Mouse (Mus musculus): Measurements from ENCODE around the gene Ryk.
A peak's percentile ranks its signal among the peaks of the same experiment; 100 is the strongest.

The Ryk gene

DNA sequence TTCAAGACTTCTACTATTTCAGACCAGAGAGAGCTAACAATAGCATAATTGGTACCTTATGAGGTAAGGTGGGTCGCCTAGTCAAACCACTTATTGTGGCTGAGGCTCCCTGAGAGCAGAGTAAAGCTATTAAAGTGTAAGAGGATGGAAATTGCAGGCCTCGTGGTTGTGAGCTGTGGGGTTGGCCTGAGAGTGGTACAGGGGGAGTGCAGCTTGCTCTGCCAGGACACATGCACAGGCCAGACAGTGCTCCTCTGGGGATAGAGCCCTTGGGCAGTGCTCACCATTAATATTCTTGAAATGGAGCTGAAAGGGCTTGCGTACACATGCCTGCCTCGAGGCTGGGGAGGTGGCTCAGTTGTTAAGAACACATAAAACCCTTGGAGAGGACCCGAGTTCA lies 23.6 kb downstream of the Ryk start:
- no peak for DNase-seq (ENCODE audit: low spot score in 2 of 2)

GRCm38 (mm10) chr9:102859399-102859798 lies 24.7 kb downstream of the Ryk start:
- no peak for DNase-seq (ENCODE audit: low spot score in 2 of 2)

- DNase-seq (ENCODE audit: low spot score in 2 of 2): no peak
Observed at GRCm38 (mm10) chr9:102859963-102860362, 25.2 kb downstream of the Ryk start.

DNA sequence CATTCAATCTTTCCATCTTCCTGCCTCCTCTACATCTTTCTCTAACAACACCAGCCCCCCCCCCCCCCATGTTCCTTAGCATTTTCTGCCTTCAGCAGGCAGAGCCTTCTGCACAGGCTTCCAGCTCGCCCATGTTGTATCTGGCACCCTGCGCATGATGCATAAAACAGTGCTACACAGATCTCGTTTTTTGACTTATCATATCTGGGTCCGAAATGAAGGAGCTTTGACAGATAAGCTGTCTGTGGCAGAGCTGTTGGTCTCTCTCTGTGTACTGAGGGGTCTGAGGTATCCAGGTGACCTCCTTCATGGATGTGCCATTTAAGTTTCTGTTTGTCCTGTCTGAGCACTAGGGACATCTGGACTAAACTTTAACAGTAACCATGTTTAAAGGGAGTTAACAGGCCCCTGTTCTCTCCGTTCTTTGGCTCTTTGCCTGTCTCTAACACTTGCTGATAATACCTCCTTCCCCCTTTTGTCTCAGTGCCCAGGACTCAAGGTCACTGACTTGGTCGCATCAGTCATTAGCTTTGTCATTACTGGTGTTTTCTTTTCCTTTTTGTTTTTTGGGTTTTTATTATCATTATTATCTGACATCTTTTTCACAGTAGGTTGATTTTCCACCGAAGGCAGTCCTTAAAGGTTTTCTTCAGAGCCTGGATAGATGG lies 26.2 kb downstream of the Ryk start:
- DNase-seq (ENCODE audit: low spot score in 2 of 2): no peak

DNA sequence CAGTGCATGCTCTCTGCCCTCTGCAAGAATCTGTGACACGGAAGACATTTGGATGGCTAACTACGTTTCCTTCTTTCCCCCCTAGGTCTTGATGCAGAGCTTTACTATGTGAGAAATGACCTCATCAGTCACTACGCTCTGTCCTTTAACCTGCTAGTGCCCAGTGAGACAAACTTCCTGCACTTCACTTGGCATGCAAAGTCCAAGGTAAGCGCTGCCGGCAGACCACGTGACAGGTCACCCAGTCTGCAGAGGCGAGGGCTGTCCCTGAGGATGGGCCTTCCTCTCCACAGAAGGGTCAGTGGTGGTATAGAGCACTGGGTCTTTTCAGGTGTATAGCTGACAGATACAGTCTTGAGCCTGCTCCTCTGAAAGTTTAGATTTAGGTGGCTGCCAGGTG lies 27.1 kb downstream of the Ryk start:
- no peak for DNase-seq (ENCODE audit: low spot score in 2 of 2)

DNA sequence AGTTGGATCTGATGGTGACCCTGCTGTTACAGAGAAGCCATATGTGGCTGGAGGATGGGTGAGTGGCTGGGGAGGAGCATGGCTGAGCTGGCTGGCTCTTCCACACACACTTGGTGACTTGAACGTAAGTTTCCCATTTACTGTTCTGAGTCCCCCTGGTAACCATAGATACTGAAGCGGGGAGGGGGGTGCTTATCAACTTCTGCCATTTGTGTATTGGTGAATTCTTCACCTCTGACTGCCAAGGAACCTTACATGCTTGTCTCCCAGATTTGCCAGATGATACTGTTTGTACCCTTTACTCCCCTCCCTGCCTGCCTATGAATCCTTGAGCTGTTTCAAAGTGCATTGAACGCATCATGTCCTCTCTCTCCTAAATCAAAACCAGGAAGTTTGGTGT lies 27.5 kb downstream of the Ryk start:
- no peak for DNase-seq (ENCODE audit: low spot score in 2 of 2)

- DNase-seq (ENCODE audit: low spot score in 2 of 2): no peak
Observed at GRCm38 (mm10) chr9:102863876-102864545, 29.3 kb downstream of the Ryk start.

DNA sequence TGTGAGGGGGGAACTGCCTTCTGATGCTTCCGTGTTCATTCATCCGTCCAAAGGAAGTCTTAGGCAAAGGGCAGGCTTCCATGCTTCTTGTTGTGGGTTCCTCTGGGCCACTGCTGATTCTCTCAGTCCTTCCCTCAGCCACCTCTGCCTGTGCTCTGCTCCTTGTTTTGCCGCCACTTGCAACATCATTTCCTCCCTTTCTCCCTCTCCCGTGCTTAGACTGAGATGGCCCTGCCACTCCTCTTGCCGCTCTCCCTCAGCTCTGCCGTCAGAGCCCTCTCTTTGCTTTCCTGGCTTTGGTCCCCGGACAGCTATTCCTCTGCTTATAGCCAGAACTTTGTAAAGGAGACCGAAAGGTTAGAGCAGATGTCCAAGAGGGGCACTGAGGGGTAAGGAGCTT lies 30.2 kb downstream of the Ryk start:
- no peak for DNase-seq (ENCODE audit: low spot score in 2 of 2)

- DNase-seq (ENCODE audit: low spot score in 2 of 2): no peak
Observed at GRCm38 (mm10) chr9:102865946-102866737, 31.4 kb downstream of the Ryk start.

GRCm38 (mm10) chr9:102866893-102867292 lies 32.2 kb downstream of the Ryk start:
- DNase-seq (ENCODE audit: low spot score in 2 of 2): peak in 1 of 2 experiments; percentile 53

GRCm38 (mm10) chr9:102867516-102867915 lies 32.8 kb downstream of the Ryk start:
- DNase-seq (ENCODE audit: low spot score in 2 of 2): no peak

DNA sequence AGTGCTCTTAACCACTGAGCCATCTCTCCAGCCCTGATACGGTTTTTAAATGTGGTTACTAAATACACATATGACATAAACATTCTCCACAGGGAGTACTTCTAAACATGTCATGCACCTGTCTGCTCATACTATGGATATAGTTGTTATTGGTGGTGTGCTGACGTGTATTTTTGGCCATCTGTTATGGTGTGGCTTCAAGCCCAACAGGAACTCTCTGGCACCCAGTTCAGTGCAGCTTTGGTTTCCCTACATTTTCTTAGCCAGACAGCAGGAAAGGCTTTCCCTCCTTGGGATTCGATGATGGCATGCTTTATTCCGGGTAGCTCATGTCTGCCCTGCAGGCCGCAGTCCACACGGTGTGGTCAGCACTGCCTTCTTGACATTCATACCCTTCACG lies 33.7 kb downstream of the Ryk start:
- DNase-seq (ENCODE audit: low spot score in 2 of 2): no peak

DNA sequence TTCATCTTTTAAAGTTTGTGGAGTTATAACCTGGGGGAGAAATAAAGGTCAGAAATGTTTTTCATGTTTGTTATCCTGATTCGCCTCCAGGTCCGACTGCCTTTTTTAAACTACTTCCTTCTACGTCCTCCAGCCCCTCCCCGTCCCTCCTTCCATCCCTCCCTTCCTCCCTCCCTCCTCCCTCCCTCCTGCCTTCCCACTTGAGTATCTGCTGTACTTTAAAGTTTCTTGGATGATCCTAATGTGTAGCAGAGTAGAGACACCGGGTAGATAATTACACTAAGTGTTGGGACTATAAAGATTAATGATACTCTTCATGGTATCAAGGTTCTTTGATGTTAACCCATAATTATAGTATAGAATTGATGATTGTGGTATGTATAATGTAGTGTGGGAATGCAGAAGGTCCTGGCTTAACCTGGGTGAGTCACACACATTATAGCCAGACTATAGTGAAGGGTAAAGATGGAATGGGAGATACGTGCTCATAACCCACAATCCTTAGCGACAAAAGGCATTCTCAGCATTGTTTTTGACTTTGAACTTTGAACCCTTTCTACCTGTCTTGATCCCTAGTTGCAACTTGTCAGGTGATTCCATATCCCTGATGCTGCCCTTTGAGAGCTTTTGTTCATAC lies 41.5 kb downstream of the Ryk start:
- no peak for DNase-seq (ENCODE audit: low spot score in 2 of 2)

- no peak for DNase-seq (ENCODE audit: low spot score in 2 of 2)
Observed at GRCm38 (mm10) chr9:102877916-102878315, 43.2 kb downstream of the Ryk start.

DNA sequence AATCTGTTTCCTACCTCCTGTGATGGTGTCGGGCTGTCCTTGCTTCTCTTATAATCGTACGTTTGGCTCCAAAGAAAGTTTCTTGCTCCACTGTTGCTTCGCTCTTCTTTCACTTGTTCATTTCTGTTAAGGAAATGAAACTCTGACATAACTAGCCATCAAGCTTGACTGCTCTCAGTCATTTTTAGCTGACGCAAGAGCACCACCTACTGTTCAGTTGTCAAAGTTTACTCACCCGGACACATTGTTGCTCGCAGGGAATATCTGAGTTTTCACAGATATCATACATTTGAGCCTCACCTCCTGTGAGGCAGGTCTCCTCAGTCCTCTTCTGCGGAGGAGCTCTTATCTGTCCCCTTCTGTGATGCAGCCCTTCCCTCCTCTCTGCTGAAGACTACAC lies 44.8 kb downstream of the Ryk start:
- DNase-seq (ENCODE audit: low spot score in 2 of 2): peak in 1 of 2 experiments; percentile 59

DNA sequence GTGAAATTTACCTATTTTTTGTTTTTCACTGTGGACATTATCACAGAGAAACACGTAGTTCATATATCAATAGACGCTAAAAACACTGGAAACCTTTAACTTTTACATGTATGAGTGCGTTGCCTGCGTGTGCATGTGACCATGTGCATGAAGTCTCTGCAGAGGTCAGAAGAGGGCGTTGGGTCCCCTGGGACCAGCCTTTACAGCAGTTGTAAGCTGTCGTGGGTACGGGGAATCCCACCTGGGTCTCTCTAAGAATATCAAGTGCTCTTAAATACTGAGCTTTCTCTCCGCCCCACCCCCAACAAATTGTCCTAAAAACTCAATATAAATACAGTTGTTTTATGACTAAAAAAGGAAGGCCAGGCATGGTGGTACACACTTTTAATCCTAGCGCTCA lies 50.0 kb downstream of the Ryk start:
- DNase-seq (ENCODE audit: low spot score in 2 of 2): no peak

- no peak for DNase-seq (ENCODE audit: low spot score in 2 of 2)
Observed at GRCm38 (mm10) chr9:102890166-102890565, 55.4 kb downstream of the Ryk start.

- no peak for DNase-seq (ENCODE audit: low spot score in 2 of 2)
Observed at GRCm38 (mm10) chr9:102892480-102893355, 58.0 kb downstream of the Ryk start.

DNA sequence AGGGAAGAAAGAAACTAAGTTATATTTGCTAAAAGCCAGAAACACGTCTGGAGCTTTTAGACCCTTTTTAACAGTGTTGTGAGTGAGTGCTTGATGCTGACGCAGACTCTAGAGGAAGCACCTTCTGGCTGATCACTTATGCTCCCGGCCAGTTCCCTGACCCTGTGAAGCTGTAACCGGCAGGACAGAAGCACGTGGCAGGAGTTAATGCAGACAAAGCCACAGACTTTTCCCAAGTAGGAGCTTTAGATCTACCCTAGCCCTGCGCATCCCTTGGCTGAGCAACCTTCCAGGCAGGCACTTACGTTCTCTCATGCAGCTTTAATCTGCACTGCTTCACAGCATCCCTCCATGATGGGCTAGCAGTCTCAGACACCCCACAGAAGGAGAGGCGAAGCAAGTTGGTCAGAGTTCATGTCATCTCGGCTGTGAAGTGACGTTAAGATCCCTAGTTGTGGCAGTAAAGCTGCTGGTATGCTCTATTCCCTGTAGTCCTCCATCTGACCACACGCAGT lies 58.7 kb downstream of the Ryk start:
- no peak for DNase-seq (ENCODE audit: low spot score in 2 of 2)

DNA sequence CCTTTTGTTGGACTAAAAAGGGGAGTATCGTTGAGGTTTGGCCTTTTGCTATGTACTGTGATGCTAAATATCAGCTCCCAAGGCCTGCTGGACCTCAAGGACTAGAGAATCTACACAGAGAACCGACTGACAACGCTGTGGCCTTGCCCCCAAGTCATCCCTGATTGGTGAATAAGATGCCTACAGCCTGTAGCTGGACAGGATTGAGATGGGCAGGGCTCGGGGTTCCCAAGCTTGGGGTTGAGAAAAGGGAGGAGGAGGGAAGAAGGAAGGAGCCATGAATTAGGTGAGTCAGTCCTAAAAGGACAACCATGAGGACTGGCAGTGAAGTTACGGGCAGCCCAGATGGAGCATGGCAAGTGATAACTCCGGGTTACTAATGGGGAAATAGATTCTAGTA lies 65.2 kb downstream of the Ryk start:
- DNase-seq (ENCODE audit: low spot score in 2 of 2): no peak

GRCm38 (mm10) chr9:102902308-102902707 lies 67.6 kb downstream of the Ryk start:
- no peak for DNase-seq (ENCODE audit: low spot score in 2 of 2)
